Mouse (Mus musculus): ENCODE measurements around the gene Ier5.

Gene Ier5

GRCm38 (mm10) chr1:155073133-155073532 lies 26.3 kb downstream of the Ier5 start:
- no peak for TF ChIP-seq GATA4 (IDR thresholded peaks at IDR 0.05; ENCODE audit: insufficient replicate concordance, low read length)

- no peak for TF ChIP-seq GATA4 (IDR thresholded peaks at IDR 0.05; ENCODE audit: insufficient replicate concordance, low read length)
Observed at GRCm38 (mm10) chr1:155071287-155071876, 28.1 kb downstream of the Ier5 start.

GRCm38 (mm10) chr1:155070561-155071286 lies 28.7 kb downstream of the Ier5 start:
- no peak for TF ChIP-seq GATA4 (IDR thresholded peaks at IDR 0.05; ENCODE audit: insufficient replicate concordance, low read length)

- no peak for TF ChIP-seq GATA4 (IDR thresholded peaks at IDR 0.05; ENCODE audit: insufficient replicate concordance, low read length)
Observed at GRCm38 (mm10) chr1:155069696-155070095, 29.7 kb downstream of the Ier5 start.

- no peak for TF ChIP-seq GATA4 (IDR thresholded peaks at IDR 0.05; ENCODE audit: insufficient replicate concordance, low read length)
Observed at GRCm38 (mm10) chr1:155066196-155066595, 33.2 kb downstream of the Ier5 start.

- TF ChIP-seq GATA4 (IDR thresholded peaks at IDR 0.05; ENCODE audit: insufficient replicate concordance, low read length): no peak
Observed at GRCm38 (mm10) chr1:155065068-155065701, 34.3 kb downstream of the Ier5 start.

GRCm38 (mm10) chr1:155064649-155065048 lies 34.8 kb downstream of the Ier5 start:
- TF ChIP-seq GATA4 (IDR thresholded peaks at IDR 0.05; ENCODE audit: insufficient replicate concordance, low read length): no peak

- peak; percentile 45; the same call in 1 of the 2 replicates for TF ChIP-seq GATA4 (IDR thresholded peaks at IDR 0.05; ENCODE audit: insufficient replicate concordance, low read length)
Observed at GRCm38 (mm10) chr1:155064111-155064510, 35.3 kb downstream of the Ier5 start.

GRCm38 (mm10) chr1:155062963-155063362 lies 36.5 kb downstream of the Ier5 start:
- no peak for TF ChIP-seq GATA4 (IDR thresholded peaks at IDR 0.05; ENCODE audit: insufficient replicate concordance, low read length)

- TF ChIP-seq GATA4 (IDR thresholded peaks at IDR 0.05; ENCODE audit: insufficient replicate concordance, low read length): no peak
Observed at GRCm38 (mm10) chr1:155062057-155062456, 37.4 kb downstream of the Ier5 start.

GRCm38 (mm10) chr1:155060832-155061801 lies 38.3 kb downstream of the Ier5 start:
- TF ChIP-seq GATA4 (IDR thresholded peaks at IDR 0.05; ENCODE audit: insufficient replicate concordance, low read length): no peak

GRCm38 (mm10) chr1:155060261-155060660 lies 39.2 kb downstream of the Ier5 start:
- TF ChIP-seq GATA4 (IDR thresholded peaks at IDR 0.05; ENCODE audit: insufficient replicate concordance, low read length): no peak

- TF ChIP-seq GATA4 (IDR thresholded peaks at IDR 0.05; ENCODE audit: insufficient replicate concordance, low read length): no peak
Observed at GRCm38 (mm10) chr1:155059505-155059904, 39.9 kb downstream of the Ier5 start.

GRCm38 (mm10) chr1:155058099-155059012 lies 41.1 kb downstream of the Ier5 start:
- TF ChIP-seq GATA4 (IDR thresholded peaks at IDR 0.05; ENCODE audit: insufficient replicate concordance, low read length): no peak

Measured in liver, adult (tissue).